Mouse (Mus musculus) frontal cortex, postnatal 14 days (tissue): Measurements from ENCODE around the gene Gm20458.
A peak's percentile ranks its signal among the peaks of the same experiment; 100 is the strongest.

Experiments used
- DNase-seq, 2 experiments: peaks; one replicate each; pipeline ENCODE4 v3.0.0; 2022; ENCODE audit warnings: low spot score in 2 of 2

The Gm20458 gene

DNA sequence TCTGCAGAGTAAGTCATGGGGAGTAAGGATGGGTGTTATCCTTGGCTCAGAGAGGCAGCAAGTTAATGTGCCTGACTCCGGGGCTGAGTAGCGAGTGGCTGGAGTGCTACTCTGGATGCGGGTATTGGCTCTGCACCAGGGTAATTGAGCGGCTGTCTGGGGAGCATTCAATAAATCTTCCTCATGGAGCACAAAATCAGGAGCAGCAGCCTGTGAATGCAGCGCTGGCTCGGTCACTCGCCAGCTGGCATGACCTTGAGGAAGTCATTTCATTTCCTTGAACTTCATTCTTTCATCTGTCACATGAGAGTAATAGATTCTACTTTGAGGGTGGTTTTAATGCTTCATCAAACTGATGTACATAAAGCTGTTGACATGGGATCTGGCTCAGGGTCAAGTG is 39.7 kb downstream of the Gm20458 start:
- DNase-seq, result no peak

DNA sequence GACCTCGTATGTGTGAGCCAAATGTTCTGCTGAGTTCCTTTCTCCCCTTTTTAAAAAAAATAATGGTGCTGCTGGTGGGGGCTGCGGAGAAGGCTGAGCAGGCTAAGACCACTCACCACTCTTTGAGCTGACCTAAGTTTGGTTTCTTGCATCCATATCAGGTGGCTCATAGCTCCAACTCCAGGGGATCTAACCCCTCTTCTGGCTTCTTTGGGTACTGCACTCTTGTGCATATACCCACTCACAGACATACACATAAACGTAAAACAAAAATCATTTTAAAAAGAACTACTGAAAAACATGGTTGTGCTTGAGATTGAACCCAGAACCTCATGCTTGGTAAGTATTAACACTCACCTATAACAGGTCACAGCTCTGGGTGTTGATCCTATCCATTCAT is 44.2 kb downstream of the Gm20458 start:
- DNase-seq, result no peak

DNA sequence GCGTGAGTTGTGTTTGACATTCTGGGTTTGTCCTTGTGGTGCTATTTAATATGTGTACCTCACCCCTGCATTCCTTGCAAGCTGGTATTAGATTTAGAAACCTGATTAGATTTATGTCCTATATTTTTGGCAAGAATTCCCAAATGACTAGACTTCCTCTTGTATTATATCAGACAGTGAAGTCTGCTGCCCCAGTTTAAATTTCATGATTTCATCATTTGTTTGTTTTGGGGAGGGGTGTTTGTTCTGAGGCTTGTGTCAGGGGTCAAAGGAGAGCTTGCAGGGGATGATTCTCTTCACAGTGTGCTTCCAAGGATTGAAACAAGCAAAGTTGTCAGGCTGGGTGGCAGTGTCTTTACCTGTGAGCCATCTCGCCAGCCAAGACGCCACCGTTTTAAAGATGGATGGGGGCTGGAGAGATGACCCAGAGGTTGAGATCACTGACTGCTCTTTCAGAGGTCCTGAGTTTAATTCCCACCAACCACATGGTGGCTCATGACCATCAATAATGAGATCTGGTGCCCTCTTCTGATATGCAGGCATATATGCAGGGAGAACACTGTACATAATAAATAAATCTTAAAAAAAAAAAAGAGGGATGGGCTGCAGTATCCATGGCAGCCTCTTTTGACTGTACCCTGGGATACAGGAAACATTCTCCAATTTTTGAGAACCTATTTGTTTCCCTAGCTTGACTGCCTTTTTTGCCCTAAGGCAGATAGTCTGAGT is 45.0 kb downstream of the Gm20458 start:
- no peak for DNase-seq

GRCm38 (mm10) chr2:164507811-164508210 is 47.0 kb downstream of the Gm20458 start:
- no peak for DNase-seq

GRCm38 (mm10) chr2:164510621-164511190 is 49.9 kb downstream of the Gm20458 start:
- DNase-seq, result no peak

DNA sequence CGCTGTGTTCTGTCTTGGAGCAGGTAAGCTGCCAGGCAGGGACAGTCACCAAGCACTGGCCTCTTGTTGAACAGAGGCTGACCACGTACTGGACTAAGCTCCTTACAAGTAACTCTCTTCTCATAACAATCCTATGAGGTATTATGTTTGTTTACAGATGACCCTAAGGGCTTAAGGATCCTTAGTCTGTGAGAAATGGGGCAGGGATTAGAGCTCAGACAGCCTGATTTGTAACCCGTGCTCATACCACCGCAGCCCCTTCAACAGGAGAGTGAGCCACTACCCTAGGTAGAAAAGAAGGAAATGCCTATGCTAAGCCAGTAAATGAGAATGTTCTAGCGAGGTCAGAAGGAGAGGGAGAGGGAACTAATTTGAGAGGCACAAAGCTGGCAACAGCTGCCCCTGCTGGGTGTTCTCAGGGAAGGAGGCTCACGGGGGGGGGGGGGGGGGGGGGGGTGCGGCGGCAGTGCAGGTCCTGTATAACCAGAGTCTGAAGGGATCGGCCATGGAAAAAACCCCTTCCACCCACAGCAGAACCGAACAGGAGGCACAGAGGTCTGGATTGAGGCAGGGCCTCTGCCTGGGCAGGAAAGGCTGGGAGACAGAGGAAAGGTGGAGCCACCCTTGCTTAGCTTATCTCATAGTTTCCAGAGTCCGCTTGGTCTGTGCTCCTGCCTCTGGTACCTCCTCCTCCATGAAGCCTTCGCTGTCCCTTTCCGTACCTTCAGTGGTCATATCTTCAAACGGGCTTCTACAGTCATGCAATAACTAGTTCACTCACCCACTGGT is 51.5 kb downstream of the Gm20458 start:
- DNase-seq, result no peak

DNA sequence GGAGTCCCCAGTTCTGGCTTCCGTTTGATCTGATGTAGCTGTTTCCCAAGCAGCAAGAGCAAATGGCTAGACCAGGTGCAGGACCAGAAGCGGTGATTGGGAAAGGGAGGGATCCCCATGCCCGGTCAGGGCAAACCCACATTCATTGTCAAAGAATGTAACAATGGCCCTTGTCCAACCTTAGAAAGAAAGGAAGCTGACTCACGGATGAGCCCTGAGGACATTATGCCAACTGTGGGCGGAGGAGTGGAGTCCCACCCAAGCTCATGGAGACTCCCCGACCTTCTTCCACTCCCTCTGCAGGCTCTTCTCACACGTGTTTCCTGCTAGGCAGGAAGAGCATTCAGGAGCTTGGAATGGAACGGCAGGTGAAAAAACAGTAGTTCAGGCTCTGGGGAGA is 52.6 kb downstream of the Gm20458 start:
- no peak for DNase-seq

DNA sequence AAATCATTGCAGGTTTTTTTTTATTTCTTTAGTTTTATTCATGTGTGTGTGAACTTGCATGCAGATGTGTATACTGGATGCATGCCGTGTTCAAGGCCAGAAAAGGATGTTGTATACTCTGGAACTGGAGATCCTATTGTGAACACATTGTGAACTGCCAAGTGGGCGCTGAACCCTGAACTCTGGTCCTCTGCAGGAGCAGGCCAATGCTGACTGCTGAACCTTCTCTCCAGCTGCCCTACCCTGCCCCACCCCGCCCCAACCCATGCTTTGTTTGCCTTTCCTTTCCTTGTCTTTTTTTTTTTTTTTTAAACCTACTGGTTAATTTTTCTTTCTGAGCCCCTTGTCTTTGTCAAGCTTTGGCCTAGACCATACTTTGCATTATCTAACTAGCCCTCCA is 54.1 kb downstream of the Gm20458 start:
- no peak for DNase-seq

- DNase-seq, result no peak
Measured at GRCm38 (mm10) chr2:164515897-164516296, 55.1 kb downstream of the Gm20458 start.

DNA sequence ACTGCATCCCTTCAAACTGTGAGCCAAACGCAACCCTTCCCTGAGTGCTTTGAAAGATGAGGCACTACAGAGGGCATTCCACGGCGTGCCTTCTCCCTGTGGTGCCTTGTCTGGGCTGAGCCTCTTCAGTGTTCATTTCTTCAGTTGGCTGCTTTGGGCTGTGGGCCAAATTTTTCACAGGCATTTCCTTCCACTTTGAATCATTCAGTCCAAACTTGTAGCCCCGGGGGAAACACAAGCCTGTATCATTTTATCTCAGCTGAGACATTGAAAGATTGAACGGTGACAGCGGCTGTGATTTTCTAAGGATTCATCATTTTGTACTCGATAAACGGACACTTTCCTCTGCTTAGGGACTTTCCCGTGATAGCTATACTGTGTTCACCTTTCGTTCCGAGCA is 55.8 kb downstream of the Gm20458 start:
- no peak for DNase-seq

GRCm38 (mm10) chr2:164517485-164518221 is 56.9 kb downstream of the Gm20458 start:
- peak in 1 of 2 experiments; percentile 49 for DNase-seq

GRCm38 (mm10) chr2:164518266-164519170 is 57.8 kb downstream of the Gm20458 start:
- no peak for DNase-seq

DNA sequence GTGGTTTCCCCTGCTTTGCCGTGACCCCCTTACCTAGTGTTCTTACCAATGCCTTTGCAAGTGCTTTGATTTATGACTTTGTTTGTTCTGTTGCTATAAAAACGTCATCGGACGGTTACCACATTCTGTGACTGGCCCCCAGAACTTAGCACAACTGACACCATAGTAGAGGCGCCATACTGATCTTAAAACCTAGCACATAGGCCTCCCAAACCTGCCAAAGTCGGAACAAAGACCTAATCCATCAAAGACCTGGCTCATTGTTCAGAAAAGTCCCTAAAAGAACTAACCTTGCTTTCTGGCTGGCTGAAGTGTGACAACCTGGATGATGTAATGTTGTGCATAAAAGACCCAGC is 58.4 kb downstream of the Gm20458 start:
- DNase-seq, result no peak

DNA sequence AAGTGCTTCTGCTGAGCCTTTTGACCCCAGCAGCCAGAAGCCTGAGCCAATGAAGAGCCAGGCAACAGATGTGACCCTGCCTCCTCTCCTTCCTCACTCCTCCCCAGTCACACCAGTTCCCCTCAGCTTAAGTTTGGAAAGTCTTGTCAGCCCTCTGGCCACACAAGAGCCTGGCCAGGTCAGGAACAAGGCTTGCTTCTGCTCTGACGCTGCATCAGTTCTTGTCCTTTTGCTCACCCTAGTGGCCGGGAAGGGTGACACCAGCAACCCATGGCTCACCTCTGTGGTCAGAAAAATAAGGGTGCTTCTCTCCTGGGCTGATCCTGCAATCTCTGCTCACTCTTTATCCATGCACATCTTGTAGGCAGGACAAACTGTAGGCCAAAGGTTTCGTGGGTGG is 60.0 kb downstream of the Gm20458 start:
- DNase-seq, result no peak

- no peak for DNase-seq
Measured at GRCm38 (mm10) chr2:164521841-164522240, 61.1 kb downstream of the Gm20458 start.

DNA sequence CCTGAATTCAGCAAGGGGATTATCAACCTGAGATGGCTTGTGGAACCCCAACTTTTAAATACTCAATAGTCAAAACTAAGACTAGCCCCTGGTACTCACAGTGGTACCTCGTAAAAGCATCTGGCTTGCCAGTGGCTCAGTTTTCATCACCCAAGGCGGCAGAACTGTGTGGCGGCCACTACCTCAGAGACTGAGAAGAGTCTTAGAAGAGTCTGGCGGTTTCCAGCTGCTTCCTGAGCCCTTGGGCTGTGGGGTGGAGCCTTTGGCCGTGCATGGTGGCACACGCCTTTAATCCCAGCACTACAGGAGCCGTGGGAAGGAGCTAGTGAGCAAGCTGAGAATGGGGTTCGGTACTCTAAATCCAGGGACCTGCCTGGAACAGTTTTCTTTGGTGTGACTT is 61.5 kb downstream of the Gm20458 start:
- no peak for DNase-seq

- no peak for DNase-seq
Measured at GRCm38 (mm10) chr2:164523301-164523773, 62.6 kb downstream of the Gm20458 start.

GRCm38 (mm10) chr2:164528557-164528956 is 67.8 kb downstream of the Gm20458 start:
- no peak for DNase-seq

DNA sequence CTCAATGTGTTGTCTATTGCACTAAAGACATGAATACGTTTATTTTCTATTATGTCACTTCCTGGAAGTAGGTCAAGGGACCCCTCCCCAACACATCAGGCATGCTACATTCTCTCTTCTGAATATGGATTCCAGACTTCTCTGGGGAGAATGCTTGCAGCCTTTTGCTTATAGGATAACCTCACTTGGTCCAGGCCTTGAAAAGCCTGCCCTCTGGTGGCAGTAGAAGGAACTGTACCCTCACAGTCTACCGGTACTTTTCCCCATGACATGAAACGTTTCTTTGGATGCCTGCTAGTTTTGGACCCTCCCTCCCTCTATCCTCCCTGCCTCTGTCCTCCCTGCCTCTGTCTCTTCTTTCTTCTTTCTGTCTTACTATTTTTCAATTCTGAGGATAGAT is 70.4 kb downstream of the Gm20458 start:
- peak; percentile 54 to 79 for DNase-seq

GRCm38 (mm10) chr2:164534315-164534714 is 73.5 kb downstream of the Gm20458 start:
- DNase-seq, result no peak

GRCm38 (mm10) chr2:164537003-164537402 is 76.2 kb downstream of the Gm20458 start:
- DNase-seq, result no peak
